Mouse (Mus musculus) cerebellum, adult 9-11 months (tissue): ENCODE data around the gene Bmpr1b.

Experiments
- DNase-seq: peaks from one replicate; pipeline ENCODE4 v3.0.0; 2022

Bmpr1b gene

DNA sequence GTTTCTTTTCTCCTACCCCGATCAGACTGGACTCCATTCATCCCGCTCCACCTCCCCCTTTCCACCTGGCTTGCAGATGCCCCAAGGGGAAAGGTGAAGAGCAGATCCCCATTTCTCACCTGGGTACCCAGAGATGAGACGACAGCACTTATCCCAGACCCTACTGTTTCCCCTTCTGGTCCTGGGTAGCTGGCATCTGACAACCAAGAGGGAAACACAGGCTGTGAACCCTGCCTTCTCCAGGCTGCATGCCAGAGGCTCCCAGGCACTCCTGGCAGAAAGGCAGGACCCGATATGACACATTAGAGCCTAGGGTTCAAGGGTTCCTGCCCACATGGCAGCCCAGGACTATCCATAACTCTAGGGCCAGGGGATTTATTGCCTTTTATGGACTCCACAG is 56.0 kb downstream of the Bmpr1b start:
- DNase-seq, result no peak

DNA sequence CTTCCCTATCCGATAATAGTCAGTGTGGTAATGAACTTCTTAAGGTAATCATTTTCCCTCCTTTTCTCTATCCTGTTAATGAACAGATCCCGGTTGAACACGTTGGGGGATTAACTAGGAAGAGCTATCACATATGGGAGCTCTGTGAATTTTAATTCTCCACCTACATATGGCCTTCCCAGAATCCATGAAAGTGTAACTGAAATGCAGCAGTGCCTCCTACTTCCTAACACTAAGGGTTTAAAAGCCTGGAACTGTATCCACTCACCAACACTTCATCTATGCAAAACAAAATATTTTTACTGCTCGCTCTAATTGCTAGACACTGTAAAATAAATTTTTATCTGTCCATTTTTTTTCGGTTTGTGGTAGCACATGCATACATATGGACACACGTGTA is 63.0 kb downstream of the Bmpr1b start:
- DNase-seq, result no peak

DNA sequence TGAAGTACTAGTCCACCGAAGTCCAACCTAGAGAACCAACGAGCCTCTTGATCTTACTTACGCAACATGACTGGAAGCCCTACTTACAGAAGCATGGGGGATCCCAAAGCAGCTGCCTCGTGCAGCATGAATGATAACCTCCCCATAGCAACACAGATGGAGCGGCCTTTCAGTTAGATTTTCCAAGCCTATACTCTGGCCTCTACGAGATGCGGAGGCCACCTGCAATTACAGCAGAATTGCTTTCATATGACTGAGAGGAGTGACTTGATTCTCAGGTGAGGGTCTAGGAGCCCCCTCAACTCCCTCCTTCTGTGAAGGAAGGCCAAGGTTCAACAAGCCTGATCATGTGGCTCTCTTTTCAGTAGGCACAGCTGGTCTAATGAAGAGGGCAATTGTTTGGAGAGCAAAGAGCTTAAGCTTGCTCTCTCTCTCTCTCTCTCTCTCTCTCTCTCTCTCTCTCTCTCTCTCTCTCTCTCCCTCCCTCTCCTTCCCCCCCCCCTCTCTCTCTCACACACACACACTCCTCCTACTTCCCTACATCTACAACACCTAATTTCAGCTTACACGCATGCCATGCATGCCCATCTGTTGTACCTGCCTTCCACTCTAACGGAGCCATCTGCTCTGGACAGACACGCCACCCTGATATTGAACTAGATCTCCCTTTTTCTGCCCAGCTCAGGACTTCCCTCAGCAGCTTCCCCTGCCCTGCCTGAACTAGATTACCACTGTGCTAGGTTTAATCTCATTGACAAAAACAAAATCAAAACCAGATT is 65.0 kb downstream of the Bmpr1b start:
- DNase-seq, result no peak

DNA sequence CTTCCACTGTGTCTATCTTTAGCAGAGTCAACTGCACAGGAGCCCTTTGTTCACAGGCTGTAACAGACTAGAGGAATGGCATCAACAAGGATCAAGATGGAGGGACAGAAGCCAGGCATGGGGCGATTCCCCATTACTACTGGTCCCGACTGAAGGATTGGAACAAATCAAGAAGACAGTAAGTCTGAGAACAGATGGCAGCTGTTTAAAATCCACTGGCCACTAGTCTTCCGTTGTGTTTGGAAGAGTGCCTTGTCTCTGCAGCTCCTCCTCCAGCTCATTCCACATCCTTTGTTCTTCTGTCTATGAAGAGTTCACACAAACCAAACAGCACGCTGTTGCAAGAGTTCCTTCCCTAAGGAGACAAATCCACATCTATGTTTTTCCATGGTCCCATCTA is 65.6 kb downstream of the Bmpr1b start:
- no peak for DNase-seq

DNA sequence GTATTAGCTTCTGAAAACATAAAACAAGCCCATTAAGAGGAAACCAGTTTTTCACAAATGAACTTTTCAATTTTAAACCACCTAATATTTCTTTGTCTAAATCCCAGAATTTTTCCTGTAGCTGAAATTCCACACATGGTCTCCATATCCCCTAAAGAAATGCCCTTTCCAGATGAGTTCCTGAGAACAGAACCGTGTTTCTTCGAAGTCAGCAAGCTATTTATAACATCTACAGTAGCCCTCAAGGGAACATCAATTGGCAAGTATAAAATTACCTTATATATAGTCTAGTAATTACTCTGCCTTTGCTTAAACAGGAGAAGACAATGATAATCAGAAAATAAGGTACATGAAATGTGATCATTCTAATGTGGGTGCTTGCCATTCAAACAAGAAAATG is 70.1 kb downstream of the Bmpr1b start:
- no peak for DNase-seq

DNA sequence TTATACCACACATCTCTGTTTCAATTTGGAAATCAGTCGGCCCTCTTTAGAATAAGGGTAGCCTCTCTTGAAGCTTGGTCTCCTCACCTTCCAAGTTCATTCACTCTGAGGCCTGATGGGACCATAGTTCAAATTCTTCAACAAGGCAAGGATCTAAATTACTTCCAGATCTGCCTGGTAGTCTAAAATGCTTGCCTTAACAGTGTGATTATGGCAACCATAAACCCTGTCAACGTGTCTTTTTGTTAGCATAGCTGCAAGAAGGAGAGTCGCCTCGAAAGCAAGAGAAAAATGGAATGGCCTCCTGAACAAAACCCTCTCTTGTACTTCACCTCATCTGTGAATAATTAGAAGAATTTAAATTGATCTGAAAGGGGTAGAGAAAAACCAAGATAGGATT is 75.2 kb downstream of the Bmpr1b start:
- DNase-seq, result no peak

DNA sequence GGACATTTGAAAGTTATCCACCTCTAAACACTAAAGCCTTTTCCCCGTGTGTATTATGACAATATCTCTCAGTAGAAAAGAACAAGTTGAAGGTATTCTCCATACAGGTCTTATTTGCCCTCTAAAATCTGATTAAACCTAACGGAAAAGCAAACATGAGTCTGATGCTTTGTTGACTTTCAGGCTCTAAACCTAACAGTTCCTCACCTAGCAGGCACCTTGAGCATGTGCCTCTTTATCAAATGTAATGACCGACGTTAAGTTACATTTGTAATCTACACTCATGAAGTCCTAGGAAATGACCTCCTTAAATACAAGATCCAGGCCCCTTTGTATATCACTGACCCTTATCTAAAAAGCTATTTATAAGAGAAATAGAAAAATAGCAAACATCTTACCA is 79.5 kb downstream of the Bmpr1b start:
- no peak for DNase-seq

DNA sequence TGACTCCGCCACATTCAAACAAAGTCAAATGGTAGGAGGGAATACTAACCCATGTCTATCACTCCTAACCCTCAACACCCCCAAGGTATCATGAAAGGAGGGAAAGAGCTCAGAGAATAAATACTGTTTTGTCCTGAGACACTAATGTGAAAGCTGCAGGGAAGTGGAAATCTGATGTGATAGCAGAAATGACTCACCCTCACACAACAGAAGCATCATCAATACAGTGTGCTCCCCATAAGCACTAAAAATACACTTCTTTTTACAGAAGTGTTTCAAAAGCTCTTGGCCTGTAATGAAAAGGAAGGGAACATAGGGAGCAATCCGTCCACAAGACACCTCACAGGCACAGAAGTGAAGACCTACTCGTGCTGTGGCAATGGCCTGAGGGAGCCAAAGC is 83.3 kb downstream of the Bmpr1b start:
- no peak for DNase-seq

DNA sequence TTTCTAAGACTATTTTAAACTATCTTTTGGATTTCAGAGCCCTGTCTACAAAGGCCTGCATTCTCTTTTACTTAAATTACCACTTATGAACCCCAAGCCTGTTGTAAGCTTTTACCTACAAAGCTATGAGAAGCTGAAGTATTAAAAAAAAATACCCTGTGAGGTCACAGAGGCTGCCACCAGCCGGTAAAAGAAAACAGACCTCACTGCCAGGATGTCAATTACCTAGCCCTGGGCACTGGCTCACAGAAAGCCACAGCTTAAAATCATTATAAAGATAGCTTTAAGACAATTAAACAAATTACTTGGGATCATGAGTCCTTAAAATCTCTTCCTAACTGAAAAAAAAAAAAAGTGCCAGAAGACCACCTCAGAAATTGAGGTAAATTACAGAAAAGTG is 85.1 kb downstream of the Bmpr1b start:
- no peak for DNase-seq

DNA sequence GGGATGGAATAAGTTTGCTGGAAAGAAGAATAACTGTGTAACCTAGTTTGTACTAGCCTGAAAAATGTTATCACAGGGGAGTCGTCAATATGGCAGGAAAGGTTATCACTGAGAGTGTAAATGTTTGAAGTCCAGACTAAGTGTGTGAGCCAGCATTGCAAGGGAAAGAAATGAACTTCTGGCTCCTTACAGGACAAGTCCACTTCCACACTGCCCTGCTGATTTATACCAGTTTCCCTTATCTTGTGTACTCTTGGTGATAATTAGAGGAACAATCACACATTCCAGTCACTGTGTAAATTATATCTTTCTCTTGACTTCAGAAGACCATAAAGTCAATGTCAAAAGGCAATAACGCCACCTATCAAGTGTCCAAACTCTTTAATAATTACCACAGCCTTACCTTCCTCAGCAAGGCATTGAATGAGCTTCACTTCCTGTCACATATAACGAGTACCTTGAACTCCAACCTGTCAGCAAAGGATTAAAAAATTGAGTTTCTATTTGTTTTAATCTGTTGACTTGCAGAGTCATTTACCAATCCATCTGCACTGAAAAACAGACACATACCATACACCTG is 91.4 kb downstream of the Bmpr1b start:
- no peak for DNase-seq

DNA sequence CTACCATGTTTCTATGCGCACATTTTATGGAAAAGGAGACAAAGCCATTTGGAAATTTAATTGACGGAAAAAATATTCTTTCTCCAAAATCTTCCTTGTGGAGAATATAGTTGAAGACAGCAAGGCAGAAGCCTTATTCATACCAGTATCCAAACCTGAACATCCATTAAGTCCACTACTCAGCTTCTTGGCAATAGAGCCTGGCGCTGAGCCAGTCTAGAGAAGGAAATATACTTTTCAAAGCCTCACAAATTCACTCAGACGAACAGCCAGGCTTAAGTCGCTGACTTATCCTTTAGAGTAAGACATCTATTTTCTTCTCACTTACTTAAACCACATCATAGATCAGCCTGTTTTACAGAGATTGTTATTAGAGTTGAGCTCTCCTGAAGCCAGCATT is 97.6 kb downstream of the Bmpr1b start:
- no peak for DNase-seq

DNA sequence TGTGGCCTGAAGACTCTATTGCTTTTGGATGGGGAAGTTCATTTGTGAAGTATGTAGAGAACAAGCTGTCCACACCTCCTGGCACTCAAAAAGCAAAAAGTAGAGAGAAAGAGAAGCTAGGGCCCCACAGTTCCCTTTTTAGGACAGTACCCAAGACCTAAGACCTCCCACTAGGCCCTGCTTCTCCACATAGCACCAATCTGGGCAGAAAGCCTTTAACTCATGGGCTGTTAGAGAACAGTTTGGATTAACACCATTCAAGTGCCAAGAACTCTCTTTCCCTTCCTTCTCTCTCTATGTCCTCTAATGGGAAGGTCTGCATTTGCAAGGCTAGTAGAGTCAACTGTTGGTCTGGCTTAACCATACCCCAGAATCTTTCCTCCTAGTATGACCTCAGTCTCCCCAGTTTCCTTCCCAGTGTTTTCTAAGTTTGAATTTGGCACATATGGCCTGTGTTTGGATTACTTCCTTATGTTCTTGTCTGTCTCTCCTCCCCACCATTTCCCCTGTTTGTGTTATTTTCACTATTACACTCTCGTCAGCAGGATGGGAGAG is 102.4 kb downstream of the Bmpr1b start:
- no peak for DNase-seq

DNA sequence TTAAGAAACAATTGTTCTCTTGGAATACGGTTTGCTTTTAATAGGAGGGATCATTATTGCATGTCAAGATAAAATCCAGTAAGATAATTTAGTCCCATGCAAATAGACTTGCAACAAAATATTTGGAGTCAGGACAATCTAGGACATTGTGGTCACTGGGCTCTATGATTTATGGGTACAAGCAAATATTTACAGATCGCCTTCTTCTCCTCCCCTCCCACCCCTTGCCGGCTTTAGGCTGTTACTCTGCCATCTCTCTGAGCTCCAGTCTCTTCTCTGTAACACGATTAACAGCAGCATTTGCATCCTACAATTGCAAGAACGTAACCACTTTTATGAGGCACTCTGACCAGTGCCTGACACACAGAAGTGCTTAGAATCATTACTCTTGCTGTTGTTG is 104.1 kb downstream of the Bmpr1b start:
- DNase-seq, result no peak

DNA sequence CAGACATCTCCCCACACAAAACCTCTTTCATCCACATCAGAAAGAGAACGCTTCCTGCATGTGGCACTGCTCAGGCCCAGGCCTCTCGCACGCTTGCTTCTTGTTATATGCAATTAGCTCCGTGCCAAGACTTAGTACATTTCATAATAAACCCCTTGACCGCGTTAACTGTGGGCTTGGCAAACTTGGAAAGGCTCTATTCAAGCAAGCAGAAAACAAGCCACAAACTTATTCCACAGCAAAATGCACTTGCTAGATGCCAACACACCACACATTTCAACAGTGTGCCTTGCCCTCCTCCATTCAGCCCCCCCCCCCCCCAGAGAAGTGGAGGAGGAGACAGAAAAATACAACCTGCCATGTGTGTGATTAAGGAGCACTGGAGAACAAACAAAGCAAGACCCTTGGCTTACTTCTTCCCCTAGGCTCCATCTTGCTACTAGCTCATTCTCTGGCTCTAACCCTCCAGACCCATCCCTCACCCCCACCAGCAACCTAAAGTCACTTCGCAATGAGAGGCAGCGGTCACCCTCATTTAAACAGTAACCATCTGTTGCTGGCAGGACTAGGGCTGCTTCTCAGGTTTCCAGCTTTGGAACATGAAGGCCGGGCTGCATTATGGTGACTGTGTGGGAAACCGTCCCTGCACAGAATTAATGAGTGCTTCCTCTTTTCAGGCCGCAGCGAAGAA is 105.5 kb downstream of the Bmpr1b start:
- peak; percentile 3 for DNase-seq

DNA sequence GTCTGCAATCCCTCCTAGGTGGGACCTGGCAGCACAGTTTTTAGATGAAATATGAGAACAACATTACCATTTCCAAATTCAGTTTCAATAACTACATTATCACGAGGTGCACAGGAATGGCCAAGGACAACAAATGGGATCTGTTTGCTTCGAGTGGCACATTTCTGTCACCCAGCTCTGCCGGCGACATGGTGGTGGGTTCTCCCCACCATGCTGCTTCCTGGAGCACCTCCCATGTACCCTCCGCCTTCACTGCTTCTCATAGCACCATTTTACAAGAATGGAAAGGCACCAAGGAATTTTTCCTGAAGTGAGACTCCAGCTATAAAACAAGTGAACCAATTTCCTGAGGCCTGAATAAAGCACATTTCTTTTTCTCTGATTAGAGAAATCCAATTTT is 108.0 kb downstream of the Bmpr1b start:
- DNase-seq, result no peak

DNA sequence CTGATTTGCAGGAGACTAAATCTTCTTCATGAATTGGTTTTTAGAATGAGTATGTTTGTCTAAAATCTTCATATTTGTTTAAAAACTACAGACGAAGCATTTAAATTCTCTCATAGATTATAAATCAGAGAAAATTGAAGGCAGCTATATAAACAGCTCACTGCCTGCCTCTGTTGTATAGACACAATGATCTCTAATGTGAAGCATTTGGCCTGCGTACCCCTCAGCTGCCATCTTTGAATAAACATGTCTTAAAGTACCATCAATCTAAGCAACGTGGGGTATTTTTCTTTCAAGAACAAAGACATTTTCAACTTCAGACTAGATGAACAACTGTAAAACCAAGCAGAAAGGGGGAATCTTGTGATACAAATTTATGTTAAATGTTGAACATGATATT is 109.3 kb downstream of the Bmpr1b start:
- no peak for DNase-seq

DNA sequence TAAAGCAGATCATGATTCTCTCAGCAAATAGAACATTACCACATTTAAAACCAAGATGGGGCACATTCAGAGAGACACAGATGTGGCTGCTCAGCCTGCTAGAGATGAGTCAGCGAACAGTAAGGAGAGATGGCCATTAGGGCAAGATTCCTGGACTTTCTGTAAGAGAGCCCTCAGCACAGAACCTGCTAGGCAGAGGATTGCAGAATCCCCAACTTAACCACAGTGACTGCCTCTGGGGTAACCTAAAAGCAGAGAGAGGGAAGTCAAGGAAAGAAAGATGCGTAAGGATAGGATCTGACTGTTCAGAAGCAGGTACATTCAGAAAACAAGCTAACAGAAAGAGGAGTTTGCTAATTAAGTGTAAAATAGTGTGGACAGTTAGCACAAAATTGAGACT is 118.5 kb downstream of the Bmpr1b start:
- no peak for DNase-seq

DNA sequence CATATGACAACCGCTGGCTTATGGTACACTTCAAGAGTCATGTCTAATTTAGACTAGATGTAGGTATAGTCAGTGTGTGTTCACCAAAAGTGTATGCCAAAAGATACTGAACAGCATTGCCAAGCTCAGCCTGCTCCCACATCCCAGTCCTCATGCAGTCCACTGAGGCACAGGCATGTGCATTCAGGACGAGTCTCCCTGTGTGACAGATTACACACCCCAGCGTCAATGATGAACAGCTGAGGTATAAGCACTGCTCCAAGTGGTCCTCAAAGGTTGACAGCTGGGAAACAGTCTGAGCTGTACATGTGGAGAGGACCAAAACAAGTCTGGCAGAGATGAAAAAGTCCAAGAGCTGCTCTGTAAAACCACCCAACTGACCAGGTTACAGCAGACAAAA is 119.6 kb downstream of the Bmpr1b start:
- DNase-seq, result no peak

DNA sequence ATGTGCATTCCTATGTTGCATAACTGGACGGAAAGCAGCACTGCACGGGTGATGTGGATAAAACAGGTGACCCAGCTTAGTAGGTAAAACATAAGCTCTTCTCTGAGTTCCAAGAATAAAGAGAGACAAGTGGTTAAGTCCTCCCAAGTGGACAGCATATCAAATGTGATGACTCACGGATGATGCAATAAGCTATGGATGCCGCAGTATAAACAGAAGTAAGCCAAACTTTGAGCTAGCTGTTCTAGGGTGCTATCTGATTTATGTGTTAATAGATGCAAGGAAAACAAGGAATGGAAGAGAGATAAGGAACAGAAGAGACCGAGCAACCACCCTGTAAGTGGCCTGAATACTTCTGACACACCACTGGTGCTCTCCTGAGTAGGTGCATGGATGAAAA is 120.1 kb downstream of the Bmpr1b start:
- DNase-seq, result no peak

DNA sequence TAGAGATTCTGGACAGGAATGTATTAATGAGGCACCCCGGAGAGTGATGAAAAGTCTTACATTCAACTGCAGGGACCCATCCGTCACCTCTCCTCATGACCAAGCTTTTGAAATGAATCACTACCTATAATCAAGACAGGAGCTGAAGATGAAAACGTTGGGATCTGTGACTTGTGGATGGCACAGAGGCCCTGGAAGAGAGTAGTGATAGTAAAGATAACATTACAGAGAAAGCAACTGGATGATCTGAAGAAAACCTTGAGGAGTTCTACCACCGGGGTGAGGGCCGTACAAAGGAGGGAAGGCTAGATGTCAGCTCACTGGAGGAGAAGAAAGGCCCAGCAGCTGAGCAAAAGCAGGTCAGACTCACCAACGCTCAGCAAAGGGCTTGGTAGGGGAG is 120.7 kb downstream of the Bmpr1b start:
- no peak for DNase-seq

DNA sequence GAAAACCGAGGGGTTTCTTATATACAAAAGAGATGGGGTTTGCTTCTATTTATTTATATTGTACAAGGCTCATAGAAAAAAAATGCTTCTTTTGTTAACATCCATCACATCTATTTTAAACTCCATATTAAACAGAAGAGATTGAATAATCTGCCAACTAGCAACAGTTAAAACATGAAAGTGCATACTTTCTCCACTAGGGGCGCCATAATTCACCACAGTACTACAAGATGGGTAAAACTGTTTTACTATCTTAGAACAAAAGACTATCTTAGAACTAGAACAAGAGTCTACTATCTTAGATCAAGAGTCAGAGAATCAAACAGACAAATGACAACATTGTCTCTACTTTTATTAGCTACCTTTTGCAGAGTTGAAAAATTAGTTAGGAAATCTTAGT is 125.8 kb downstream of the Bmpr1b start:
- no peak for DNase-seq

DNA sequence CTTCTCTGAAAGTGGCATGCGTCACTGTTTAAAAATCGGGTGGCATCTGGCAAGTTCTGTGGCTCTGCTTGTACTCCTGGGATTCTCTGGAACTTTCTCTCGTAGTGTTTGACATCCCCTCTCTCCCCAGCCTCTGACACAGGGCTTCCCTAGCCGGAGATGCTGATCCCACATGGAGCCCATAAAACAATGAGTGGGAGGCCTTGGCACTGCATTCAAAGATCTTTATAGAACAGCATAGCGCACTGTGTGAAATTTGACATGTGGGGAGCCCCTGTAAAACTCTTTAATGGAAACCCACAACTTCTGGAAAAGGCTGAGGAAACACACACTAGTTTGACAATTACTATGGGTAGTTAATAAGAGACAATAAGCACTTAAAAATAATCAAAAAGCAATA is 126.2 kb downstream of the Bmpr1b start:
- no peak for DNase-seq

DNA sequence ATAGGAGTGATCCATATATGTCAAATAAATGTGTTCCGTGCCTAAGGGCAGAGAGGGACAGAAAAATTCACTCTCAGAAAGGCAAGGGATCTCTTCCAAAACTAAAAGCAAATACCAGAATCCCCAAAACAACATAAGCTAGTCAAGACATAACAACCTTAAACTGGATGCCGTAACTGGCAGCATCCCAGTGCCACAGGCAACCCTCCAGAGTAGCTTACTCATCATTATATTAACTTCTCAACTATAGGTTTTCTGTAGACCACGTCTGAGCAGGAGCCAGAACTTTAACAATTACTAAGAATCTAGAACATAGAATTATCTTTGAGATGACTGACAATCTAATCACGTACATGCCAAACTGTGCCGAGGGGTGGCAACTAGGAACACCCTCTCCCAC is 128.9 kb downstream of the Bmpr1b start:
- no peak for DNase-seq

DNA sequence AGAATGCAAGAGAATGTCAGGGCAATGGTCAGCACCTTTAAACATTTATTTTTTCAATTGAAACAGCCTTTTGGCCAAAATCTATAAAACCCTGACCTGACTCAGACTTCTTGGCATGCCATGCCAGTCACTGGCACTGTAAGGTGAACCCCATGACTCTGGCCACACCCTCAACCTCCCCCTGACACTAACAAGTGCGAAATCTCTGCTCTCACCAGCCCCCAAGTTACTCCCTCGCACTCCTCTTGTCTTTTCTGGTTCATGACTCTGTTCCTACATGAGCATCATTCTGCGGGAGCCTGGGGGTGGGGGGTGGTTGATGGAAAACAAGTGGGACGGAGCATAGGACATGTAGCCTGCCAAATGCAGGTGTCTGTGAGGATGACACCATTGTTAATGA is 135.1 kb downstream of the Bmpr1b start:
- no peak for DNase-seq
